Mouse (Mus musculus) layer of hippocampus, adult 11-12 months (tissue): ENCODE results near the gene Tchp.

Experiments
- DNase-seq: peaks from one replicate; pipeline ENCODE4 v3.0.0; 2022; ENCODE audit warnings: low spot score

Tchp gene

DNA sequence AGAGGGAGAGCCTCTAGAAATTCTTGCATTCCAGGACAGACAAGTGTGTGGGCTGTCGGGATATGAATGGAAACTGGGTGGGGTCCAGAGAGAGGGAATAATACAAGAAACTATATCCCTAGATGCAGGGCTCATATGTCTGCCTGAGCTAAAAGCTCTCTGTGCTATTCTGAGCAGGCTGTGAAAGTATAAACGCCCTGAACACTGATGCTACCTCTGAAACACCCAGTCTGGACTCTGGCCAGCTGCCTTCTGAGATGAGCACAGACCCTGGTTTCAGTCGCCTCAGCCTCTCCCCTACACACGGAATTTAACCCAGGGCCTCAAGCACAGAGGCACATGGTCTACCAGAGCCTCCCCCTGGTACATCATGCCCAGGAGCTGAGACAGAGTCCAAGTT lies 33.0 kb downstream of the Tchp start:
- no peak for DNase-seq

DNA sequence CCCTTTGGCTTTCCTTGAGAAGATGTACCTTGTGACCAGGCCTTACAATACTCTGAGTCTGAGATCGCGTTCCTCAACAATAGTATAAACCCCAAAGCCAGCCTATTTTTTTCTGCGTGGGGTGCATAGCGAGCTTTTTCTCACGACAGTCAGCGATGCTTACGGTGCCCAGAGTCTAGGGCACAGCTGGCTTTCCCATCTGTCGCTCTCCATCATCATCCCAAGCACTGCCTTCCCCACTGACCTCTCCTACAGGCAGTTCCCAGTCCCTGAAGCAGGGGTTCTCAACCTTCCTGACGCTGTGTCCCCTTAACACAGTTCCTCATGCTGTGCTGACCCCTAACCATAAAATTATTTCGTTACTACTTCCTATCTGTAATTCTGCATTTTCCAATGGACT lies 35.0 kb downstream of the Tchp start:
- DNase-seq: no peak

DNA sequence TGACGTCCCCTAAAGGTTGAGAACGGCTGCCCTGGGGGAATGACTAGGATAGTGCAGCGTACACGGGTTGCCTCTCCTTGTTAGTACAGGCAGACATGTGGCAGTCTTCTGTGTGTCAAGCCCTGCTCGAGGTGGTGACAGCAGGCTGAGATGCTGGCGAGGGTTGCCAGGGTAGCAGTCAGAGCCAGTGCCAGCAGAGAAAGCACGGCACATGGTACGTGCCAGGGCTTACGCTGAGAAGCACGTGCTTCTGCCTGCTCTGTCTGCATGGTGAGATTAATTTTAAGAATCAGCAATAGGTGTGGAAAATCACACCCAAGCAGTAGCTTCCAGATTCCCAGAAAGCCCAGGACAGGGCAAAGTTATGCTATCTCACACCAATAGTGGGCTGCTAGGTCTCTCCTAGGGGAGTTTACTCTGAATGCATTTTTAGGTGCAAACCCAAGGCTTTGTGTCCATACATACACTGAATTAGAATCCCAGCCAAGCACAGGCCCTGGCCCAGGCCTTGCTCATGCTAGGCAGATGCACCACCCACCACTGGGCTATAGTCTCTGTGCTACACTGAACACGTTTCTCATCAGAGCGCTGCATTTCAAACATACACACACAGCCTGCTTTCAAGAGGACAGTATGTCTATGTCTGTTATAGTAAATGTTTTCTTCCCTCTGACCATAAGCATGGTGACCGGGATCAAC lies 35.6 kb downstream of the Tchp start:
- DNase-seq: peak; percentile 74

DNA sequence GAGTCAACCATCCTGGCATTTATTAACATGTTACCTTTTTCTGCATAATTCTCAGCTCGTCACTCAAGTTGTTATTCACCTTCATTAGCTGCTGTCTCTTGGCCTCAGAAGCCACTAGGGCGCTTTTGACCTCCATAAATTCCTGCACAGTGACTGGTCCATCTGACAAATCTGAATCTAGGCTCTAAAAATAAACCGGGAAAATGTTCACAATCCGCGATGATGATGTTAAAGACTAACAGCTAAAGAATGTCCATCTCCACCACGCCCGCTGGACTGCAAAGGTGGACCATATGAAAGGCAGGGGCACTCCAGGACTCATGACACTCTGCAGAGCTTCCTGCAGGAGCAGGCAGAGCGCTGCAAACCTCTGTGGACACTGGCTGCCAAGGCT lies 36.1 kb downstream of the Tchp start:
- DNase-seq: no peak

DNA sequence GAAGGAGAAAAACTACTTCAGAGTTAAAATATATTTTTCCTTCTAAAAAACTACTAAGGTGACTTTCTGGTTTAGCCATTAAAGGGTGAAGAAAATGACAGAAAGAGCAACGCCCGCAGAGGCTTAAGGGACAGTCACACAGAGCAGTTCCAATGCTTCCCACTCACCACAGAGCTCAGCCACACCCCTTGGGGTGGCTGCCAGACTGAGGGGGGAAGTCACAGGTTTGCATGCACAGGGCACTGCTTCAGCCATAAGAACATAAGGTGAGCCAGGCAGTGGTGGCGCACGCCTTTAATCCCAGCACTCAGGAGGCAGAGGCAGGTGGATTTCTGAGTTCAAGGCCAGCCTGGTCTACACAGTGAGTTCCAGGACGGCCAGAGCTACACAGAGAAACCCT lies 38.0 kb downstream of the Tchp start:
- peak; percentile 67 for DNase-seq

DNA sequence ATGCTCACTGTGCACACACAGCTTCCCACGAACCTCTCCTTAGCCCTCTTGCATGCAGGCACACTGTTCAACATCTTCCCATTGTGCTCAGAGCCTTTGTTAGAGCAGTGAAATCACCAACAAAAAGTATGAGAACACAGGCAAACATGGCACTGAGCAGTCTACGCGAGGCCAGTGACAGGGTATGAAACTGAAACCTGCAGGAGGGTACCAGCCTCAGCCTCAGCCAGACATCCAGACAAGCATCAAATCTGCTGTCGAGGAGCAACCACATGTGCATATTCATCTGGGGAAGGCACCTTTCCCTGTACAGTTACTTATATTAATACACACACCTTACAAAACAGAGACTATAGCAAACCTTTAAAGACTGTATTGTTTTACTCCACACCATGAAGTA lies 39.3 kb downstream of the Tchp start:
- DNase-seq: no peak

DNA sequence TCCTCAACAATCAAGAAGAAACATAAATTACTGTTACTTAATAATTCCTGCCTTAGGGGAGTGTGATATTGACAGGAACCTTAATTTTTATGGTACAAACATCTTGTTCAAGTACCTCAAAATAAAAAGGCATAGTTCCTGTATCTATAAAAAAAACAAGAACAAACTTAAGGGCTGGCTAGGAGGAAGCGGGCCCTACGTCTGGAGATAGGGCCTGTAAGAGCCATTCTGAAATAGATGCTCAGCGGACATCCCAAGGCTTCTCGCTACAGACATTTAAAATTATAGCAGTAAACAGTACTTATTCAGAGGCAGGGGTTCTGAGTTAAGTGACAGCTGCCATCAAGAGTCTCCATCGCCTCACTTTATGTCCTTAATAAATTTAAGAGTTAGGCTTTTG lies 40.0 kb downstream of the Tchp start:
- no peak for DNase-seq

DNA sequence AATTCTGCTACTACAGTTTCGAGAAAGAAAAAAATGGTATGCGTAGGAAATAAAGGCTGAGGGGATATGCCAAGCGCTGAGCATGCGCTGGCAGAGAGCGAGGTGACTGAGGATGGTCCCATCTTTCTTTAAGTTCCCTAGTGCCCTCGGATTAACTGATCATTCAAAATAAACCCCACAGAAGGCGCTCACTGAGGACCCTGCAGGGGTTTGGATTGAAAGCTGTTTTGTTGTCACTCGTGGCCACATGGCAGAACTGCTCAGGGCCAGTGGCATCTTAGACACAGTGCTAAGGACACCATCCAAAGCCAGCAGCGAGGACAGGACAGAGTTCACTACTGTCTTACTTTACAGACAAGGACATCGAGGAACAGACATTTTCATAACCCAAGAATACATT lies 42.8 kb downstream of the Tchp start:
- DNase-seq: no peak

DNA sequence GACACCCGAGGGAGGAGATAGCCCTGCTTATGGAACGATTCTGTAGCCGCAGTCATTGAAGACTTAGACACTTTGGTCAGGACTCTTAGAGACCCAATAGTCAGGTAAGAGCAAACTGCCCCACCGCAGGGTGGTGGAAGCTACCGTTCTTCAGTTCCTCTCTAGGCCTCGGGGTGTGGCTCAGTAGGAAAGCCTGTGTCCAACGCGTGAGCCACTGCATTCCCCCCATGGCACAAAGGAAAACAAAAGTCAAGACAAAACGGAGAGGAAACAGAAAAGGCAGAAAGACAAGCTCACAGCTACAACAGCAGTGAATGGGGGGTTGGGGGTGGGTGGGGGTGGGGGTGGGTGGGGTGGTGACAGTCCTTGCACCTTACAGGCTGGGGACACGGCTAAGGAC lies 44.8 kb downstream of the Tchp start:
- DNase-seq: no peak

DNA sequence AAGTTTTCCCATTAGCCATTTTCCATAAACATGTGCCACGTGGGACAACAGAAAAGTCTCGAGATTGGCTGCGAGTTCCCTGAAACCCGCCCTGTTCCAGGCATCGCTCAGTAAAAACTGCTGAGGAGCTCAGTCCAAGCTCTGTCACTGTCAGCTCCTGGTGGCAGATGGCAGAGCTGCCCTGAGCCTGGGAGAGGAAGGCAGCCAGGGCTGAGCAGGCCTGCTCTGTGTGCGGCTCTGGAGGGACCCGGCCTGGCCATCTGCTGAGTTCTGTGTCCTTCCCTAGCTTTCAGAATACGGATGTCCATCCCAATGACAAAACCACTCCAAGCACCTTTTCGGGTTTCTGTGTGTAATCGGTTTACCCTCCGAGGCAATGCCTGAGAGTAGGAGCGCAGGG lies 45.8 kb downstream of the Tchp start:
- DNase-seq: no peak

DNA sequence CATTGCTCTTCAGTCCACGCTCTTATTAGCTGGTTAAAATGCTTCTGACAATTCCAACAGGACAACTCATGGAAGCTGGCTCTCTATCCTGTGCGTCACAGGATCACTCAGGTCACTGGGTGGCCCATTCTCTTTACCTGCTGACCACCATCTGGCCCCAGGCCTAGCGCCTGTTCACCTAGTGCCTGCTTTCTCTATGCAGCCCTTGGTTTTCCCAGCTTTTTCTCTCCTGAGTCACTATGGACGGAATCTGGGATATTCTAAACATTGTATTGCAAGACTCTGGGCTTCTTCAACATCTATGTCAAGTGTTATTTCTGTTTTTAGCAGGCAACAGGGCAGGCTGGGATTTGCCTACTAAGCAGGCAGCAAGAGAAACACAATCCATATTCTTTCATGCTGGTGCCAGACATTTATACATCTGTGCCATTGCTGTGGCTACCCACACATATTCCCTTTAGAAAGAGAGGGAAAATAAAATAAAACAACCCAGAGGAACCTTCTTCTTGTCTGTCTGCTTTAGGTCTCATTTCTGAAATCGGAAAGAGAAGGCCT lies 52.1 kb downstream of the Tchp start:
- no peak for DNase-seq

DNA sequence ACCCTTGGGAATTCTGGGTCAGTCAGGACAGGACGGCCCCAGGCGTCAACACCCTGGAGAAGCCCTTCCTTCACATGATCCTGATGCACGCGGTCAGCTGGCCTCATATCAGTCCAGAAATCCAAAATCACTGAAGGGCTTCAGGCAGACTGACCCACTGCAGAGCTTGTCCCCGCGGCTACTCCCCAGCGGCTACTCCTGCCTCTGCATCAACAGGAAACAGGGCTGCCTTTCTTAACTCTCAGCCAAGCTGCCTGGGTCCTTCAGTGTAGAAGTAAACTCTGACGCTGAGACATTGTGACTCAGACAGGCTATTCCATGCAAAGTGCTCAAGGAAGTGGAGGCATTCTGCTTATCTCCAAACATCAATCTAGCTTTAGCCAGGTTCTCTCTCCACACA lies 54.4 kb downstream of the Tchp start:
- DNase-seq: no peak

DNA sequence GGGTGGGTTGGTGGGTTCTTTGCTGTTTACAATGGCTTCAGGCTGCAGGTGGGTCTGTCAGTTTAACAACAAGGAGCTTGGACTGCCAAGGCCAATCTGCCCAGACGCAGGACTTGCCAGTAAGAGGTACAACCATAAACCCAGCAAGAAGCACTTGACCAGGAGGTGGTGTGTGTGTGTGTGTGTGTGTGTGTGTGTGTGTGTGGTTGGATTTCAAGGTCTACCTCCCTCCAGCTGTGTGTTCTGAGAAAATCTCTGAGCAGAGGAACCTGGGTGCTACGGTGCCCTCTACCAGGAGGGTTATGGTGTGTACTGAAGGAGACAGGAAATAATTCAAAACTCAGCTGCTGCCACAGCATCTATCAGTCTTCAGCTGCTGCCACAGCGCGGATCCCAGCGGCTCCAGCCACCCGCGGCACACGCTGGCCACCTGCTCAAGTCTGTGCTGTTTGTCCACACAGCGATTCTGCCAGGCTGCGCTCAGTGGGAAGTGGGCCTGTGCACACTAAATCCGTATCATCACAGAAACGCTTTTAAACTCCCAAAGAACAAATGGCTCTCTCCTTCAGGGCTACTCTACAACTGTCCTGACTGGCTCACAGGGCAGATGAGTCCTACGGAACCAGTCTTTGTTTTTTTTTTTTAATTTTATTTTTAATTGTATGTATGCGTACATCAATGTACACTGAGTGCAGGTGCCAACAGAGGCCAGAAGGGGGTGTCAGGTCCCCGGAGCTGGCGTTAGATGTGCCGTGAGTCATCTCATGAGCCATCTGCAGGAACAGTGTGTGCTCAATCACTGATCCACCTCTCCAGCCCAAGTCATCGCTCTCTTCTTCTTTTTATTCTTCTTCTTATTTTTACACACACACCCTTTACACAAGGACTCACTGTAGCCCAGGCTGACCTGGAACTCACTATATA lies 57.5 kb downstream of the Tchp start:
- no peak for DNase-seq

DNA sequence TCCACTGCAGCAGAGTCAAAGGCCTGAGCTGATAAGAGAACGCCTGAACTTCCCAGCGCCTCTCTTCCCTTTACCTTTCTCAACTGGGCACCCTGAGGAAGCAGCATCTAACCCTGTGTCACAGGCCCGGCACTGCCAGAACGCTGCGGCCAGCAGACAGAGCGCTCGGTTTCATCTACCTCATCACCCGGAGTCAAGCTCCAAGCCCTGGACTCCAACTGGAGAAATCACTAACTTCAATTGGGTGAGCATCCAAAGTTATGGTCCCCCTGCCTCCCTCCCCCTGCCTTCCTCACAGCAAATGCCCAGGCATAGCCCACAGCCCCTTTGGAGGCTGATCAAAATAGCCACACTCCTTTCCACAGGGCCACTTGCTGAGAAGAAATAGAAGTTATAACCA lies 59.1 kb downstream of the Tchp start:
- DNase-seq: no peak

DNA sequence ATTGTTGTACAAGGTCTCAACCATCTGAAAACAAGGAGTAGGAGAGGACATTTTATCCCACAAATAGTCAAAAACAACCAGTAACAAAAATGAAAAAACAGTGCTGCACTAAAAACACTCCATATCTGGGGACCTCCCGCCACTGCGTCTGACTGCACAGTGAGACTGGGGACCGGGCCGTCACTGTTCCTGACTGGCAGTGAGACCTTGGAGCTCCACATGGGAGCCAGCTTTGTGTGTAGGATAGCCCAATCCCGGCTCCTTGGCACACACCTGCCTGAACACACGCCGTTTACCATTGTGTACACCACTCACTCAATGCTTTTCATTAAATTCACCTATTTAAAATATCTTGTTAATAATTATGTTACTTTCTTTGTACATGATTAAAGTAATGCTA lies 59.6 kb downstream of the Tchp start:
- no peak for DNase-seq

DNA sequence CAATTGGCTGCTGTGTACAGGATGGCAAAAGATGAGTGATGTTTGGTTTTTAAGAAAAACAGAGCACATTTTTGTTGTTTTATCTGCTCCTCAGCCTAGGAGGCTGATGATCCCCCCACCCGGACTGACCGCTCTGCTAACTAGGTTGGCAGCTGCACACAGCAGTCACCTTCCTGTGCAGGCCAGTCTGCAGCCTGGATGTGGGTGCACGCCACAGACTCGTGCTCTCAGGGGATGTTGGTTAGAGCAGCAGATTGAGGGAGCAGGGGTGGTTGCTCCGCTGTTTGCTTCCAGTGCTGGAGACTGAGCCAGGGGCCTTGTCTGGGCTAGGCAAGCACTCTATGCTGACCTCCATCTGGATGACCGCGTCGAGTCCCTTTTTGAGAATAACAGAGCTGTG lies 62.2 kb downstream of the Tchp start:
- DNase-seq: no peak

DNA sequence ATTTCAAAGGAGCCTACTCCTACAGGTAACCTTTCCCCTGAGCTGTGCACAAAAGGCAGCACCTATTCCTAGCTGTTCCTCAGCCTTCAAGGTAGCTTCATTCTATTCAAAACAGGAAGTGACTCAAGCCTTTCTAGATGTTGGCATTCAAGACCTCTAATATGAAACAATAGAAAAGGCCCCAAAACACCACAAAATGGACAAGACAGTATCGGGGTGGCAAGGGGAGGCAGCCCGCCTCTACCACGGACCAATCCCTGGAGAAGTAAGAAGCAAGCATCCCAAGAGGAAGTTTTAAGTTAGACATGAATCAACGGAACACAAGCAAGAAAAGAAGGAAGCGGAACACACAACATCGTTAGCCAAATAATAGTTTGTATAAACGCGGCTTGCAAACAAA lies 64.2 kb downstream of the Tchp start:
- no peak for DNase-seq
